Mouse (Mus musculus): Measurements from ENCODE around the gene Fgd3.

The Fgd3 gene

DNA sequence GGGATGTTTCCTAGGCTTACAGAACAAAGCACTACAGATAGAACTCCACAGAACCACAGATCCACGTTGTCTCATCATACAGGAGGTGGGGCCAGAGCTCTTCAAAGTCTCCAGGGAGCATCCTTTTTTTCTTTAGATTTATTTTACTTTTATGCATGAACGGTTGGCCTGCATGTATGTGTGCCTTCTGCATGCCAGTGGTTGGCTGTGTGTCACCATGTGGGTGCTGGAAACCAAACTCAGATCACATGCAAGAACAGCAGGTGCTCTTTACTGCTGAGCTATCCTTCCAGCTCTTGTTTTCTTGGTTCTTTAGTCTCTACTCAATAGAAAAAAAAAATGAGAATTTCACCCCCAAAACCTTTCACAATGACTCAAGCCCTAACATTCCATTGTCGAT, 71.2 kb downstream of the Fgd3 start:
- no peak for DNase-seq (ENCODE audit: low read depth, low spot score)

DNA sequence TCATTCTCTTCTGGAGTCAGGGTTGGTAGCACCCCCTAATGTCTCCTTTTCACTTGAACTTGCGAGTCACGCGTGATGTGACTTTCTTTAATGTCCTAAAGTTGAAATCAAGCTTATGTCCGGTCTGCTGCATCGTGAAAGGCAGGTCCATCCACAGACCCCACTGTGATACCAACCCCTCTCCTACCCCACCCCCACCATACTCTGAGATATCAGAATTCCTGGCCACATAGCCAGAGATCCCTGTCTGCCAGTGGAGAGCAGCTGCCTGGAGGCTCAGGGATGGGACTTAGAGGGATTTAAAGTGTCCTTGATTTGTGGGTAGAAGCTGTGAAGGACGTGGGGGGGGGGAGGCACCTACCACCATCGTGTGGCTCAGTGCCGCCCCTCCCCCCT, 71.6 kb downstream of the Fgd3 start, which contains the start of gene Susd3:
Gene Susd3 (minus strand): TSS at position 240 of the 396 bp plus-strand sequence.
- no peak for DNase-seq (ENCODE audit: low read depth, low spot score)

- no peak for DNase-seq (ENCODE audit: low read depth, low spot score)
Observed at GRCm38 (mm10) chr13:49247740-49248466, 72.2 kb downstream of the Fgd3 start.

- DNase-seq (ENCODE audit: low read depth, low spot score): no peak
Observed at GRCm38 (mm10) chr13:49247232-49247739, 72.8 kb downstream of the Fgd3 start.

- DNase-seq (ENCODE audit: low read depth, low spot score): no peak
Observed at GRCm38 (mm10) chr13:49246626-49247025, 73.5 kb downstream of the Fgd3 start.

GRCm38 (mm10) chr13:49246011-49246410, 74.1 kb downstream of the Fgd3 start:
- DNase-seq (ENCODE audit: low read depth, low spot score): no peak

DNA sequence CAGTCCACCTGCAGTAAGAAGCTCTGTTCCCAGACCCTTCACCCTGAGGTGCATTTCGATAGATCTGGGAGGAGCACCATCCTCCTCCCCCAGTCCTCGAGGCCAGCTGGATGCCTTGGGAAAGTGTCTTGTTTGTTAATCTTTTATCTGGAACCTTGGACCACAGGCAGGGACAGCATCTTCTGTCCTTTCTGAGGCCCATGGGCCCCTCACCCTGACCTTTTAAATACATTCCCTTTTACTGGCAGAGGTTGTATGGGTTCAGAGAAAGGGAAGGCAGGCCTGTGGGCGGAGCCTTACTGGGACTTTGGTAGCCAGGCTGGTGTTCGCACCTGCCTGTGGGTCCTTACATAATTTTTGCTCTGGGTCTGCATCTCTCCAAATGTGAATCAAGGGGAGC, 74.9 kb downstream of the Fgd3 start:
- no peak for DNase-seq (ENCODE audit: low read depth, low spot score)

- DNase-seq (ENCODE audit: low read depth, low spot score): no peak
Observed at GRCm38 (mm10) chr13:49243492-49243891, 76.6 kb downstream of the Fgd3 start.

GRCm38 (mm10) chr13:49242321-49243065, 77.6 kb downstream of the Fgd3 start:
- no peak for DNase-seq (ENCODE audit: low read depth, low spot score)

GRCm38 (mm10) chr13:49238737-49239136, 81.4 kb downstream of the Fgd3 start:
- no peak for DNase-seq (ENCODE audit: low read depth, low spot score)

DNA sequence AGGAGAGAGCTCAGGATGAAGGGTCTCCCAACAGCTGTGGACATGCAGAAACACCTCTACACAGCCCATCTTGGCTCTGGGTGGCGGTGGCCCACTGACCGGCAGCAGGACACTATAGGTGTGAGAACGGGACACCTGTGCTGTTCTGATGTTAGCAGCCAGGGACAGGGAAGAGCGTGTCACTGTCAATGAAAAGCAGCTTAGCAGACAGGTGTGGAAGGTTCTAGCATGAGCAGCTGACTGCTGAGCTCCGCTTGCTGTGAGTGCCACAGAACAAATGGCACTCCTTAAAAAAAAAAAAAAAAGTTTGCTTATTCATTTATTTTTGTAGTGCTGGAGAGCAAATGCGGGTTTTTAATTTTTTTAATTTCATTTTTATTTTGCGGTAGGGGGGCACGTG, 82.5 kb downstream of the Fgd3 start:
- no peak for DNase-seq (ENCODE audit: low read depth, low spot score)

DNA sequence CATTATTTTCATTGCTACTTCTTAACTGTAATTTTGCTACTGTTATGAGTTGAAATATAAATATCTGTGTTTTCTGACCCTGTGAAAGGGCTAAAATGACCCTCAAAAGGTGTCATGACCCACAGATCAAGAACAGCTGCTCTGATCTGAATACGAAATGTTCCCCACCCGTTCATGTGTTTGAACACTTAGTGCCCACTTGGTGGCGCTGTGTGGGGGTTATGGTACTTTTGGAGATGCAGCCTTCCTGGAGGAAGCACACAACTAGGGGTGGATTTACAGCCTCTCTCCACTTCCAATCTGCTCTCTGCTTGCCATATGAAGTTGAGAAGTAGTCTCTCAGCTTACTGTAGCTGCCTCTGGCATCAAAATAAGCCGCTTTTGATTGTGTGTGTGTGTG, 85.4 kb downstream of the Fgd3 start:
- DNase-seq (ENCODE audit: low read depth, low spot score): no peak

- DNase-seq (ENCODE audit: low read depth, low spot score): no peak
Observed at GRCm38 (mm10) chr13:49233792-49234572, 86.1 kb downstream of the Fgd3 start.

GRCm38 (mm10) chr13:49225633-49226032, 94.5 kb downstream of the Fgd3 start:
- DNase-seq (ENCODE audit: low read depth, low spot score): no peak

- no peak for DNase-seq (ENCODE audit: low read depth, low spot score)
Observed at GRCm38 (mm10) chr13:49225159-49225558, 95.0 kb downstream of the Fgd3 start.

GRCm38 (mm10) chr13:49224729-49225128, 95.4 kb downstream of the Fgd3 start:
- DNase-seq (ENCODE audit: low read depth, low spot score): no peak

GRCm38 (mm10) chr13:49224314-49224713, 95.8 kb downstream of the Fgd3 start:
- DNase-seq (ENCODE audit: low read depth, low spot score): no peak

- no peak for DNase-seq (ENCODE audit: low read depth, low spot score)
Observed at GRCm38 (mm10) chr13:49220912-49221311, 99.2 kb downstream of the Fgd3 start.

GRCm38 (mm10) chr13:49219367-49219766, 100.7 kb downstream of the Fgd3 start:
- DNase-seq (ENCODE audit: low read depth, low spot score): no peak

GRCm38 (mm10) chr13:49218651-49219050, 101.5 kb downstream of the Fgd3 start:
- no peak for DNase-seq (ENCODE audit: low read depth, low spot score)

GRCm38 (mm10) chr13:49216808-49217561, 103.1 kb downstream of the Fgd3 start:
- DNase-seq (ENCODE audit: low read depth, low spot score): no peak
